In the genomic region with DNA sequence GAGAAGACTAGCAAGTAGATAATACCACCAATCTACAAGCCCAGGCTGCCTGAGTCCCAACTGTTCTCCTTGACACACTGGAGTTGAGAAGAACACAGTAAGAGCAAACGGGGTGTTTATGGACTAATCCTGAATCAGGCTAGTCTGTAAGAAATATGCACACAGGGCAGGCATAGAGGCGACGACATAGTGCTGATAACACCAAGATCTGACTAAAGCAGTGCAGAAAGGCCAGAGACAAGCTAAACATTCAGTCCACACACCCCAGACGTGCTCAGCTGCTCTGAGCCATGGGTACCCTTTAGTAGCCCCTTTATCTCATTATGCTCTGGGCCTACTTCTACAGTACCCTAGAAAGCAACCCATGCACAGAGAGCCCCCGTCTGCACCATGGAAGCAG, we compare ENCODE assay signal across 19 mouse cellular contexts. TPM values are rescaled to one million over a fixed set of nuclear protein-coding genes. Genes with fewer than 3 reads are reported as not detected.
A peak's percentile ranks its signal among the peaks of the same experiment; 100 is the strongest.
DNase-seq lines count a peak whose midpoint lies in the region; ATAC-seq lines count a peak whose summit lies in the region.
"Had no signal": no experiment of that assay in that cellular context is flagged by ENCODE, and none has a peak within 500 bp of the region (broad histone marks: within the 10 kb centered on the region; RNA-seq: fewer than 3 reads in every experiment).

No protein-coding gene starts in this region.

- peak overlapping the region; percentile 29; the same call in 1 of the 2 replicates for H3K27ac ChIP-seq in heart, embryonic 10.5 days
- peak overlapping the region; percentile 63; the same call in 1 of the 2 replicates for H3K27ac ChIP-seq in kidney, embryonic 16.5 days (ENCODE audit: low read length)
- H3K27ac ChIP-seq in midbrain, embryonic 11.5 days (ENCODE audit: low read depth, low read length), result no peak overlapping the region
- no peak overlapping the region; the same call in 1 of the 2 replicates for H3K27ac ChIP-seq in midbrain, embryonic 14.5 days (replicated peaks; ENCODE audit: low read depth, low read length)
- H3K27ac ChIP-seq: embryonic facial prominence, embryonic 12.5 days; hindbrain, embryonic 14.5 days had no signal

- ATAC-seq in kidney, embryonic 16.5 days (ENCODE audit: low FRiP score, low TSS enrichment), result no peak
- no peak for ATAC-seq in midbrain, embryonic 11.5 days (ENCODE audit: low FRiP score)
- no peak for ATAC-seq in midbrain, embryonic 14.5 days (ENCODE audit: low FRiP score, low TSS enrichment)
- ATAC-seq in megakaryocyte progenitor cell, adult 5-6 weeks (replicated peaks; ENCODE audit: poor library complexity), result peak; percentile 17; the same call in 1 of the 2 replicates

- WGBS in heart, embryonic 10.5 days, result 35% methylated on average over 5 of the region's 5 CpGs
- WGBS in kidney, embryonic 16.5 days, result 81% methylated on average over 5 of the region's 5 CpGs
- WGBS in midbrain, embryonic 11.5 days, result 81% methylated on average over 5 of the region's 5 CpGs
- 79% methylated on average over 5 of the region's 5 CpGs for WGBS in midbrain, embryonic 14.5 days

- H3K4me1 ChIP-seq in heart, embryonic 10.5 days, result peaks cover 50% of the 10 kb centered on the region
- H3K4me1 ChIP-seq in kidney, embryonic 16.5 days (ENCODE audit: insufficient read depth, low read length), result peaks cover 11% of the 10 kb centered on the region
- no peaks in the 10 kb centered on the region; the same call in 1 of the 2 replicates for H3K4me1 ChIP-seq in midbrain, embryonic 11.5 days (ENCODE audit: control insufficient read depth, insufficient read depth, low read length)
- peaks cover 18% of the 10 kb centered on the region for H3K4me1 ChIP-seq in midbrain, embryonic 14.5 days (ENCODE audit: control insufficient read depth, insufficient read depth, low read length)

- no peak overlapping the region for H3K4me2 ChIP-seq in kidney, embryonic 16.5 days (replicated peaks; ENCODE audit: low read depth, low read length)
- H3K4me2 ChIP-seq in midbrain, embryonic 11.5 days, result no peak overlapping the region
- no peak overlapping the region for H3K4me2 ChIP-seq in midbrain, embryonic 14.5 days (ENCODE audit: low read length)
- H3K4me2 ChIP-seq: embryonic facial prominence, embryonic 12.5 days; hindbrain, embryonic 14.5 days; midbrain, embryonic 12.5 days had no signal

- H3K36me3 ChIP-seq in heart, embryonic 10.5 days, result no peaks in the 10 kb centered on the region
- no peaks in the 10 kb centered on the region for H3K36me3 ChIP-seq in kidney, embryonic 16.5 days (ENCODE audit: insufficient read depth, low read length)
- no peaks in the 10 kb centered on the region for H3K36me3 ChIP-seq in midbrain, embryonic 11.5 days (ENCODE audit: control insufficient read depth, insufficient read depth, low read length)
- 0 out of 2 replicates have a peak, but pooled peaks cover 3% of the 10 kb centered on the region for H3K36me3 ChIP-seq in midbrain, embryonic 14.5 days (ENCODE audit: control insufficient read depth, insufficient read depth, low read length)
- H3K36me3 ChIP-seq: embryonic facial prominence, embryonic 12.5 days; midbrain, embryonic 12.5 days had no signal

- no peak overlapping the region for H3K4me3 ChIP-seq in heart, embryonic 10.5 days
- no peak overlapping the region for H3K4me3 ChIP-seq in kidney, embryonic 16.5 days (ENCODE audit: low read length)
- no peak overlapping the region for H3K4me3 ChIP-seq in midbrain, embryonic 11.5 days (ENCODE audit: low read depth, low read length)
- H3K4me3 ChIP-seq in midbrain, embryonic 14.5 days (replicated peaks; ENCODE audit: low read depth, low read length), result no peak overlapping the region
- H3K4me3 ChIP-seq: embryonic facial prominence, embryonic 12.5 days; erythroblast, embryonic 14.5 days; midbrain, embryonic 12.5 days had no signal

- intact Hi-C loops in heart, postnatal 10 days (cut with DNase I), result no loop called here

- no peak for DNase-seq in heart, embryonic 10.5 days (ENCODE audit: low spot score)
- DNase-seq in heart, postnatal 10 days, result no peak
- DNase-seq in kidney, adult 11 months, result no peak
- DNase-seq in midbrain, embryonic 11.5 days (ENCODE audit: low spot score, missing footprints), result peak; percentile 33
- no peak for DNase-seq in midbrain, embryonic 14.5 days
- DNase-seq in layer of hippocampus, postnatal 25 days (ENCODE audit: extremely low spot score in 1 of 2, low spot score in 1 of 2), result no peak
- DNase-seq: adrenal gland, postnatal 14 days; cerebellum, adult 11 months; cerebellum, postnatal 10 days; lung, adult 18-20 months; lung, postnatal 36 days; retina, postnatal 1 day had no signal

- H3K9me3 ChIP-seq in heart, embryonic 10.5 days, result no peaks in the 10 kb centered on the region
- H3K9me3 ChIP-seq in kidney, embryonic 16.5 days (ENCODE audit: low read length), result no peaks in the 10 kb centered on the region
- no peaks in the 10 kb centered on the region for H3K9me3 ChIP-seq in midbrain, embryonic 11.5 days (ENCODE audit: control insufficient read depth, low read length)
- H3K9me3 ChIP-seq in midbrain, embryonic 14.5 days (ENCODE audit: control insufficient read depth, low read length), result no peaks in the 10 kb centered on the region
- H3K9me3 ChIP-seq: embryonic facial prominence, embryonic 12.5 days; midbrain, embryonic 12.5 days had no signal

- H3K9ac ChIP-seq in kidney, embryonic 16.5 days (replicated peaks; ENCODE audit: low read length), result no peak overlapping the region
- H3K9ac ChIP-seq in midbrain, embryonic 11.5 days (ENCODE audit: low read length), result no peak overlapping the region
- H3K9ac ChIP-seq in midbrain, embryonic 14.5 days (replicated peaks; ENCODE audit: low read length), result no peak overlapping the region
- H3K9ac ChIP-seq: embryonic facial prominence, embryonic 12.5 days; hindbrain, embryonic 14.5 days; midbrain, embryonic 12.5 days had no signal

- H3K27me3 ChIP-seq in heart, embryonic 10.5 days (ENCODE audit: insufficient read depth, poor library complexity, severe bottlenecking), result no peaks in the 10 kb centered on the region
- H3K27me3 ChIP-seq in kidney, embryonic 16.5 days (ENCODE audit: insufficient read depth, low read length), result no peaks in the 10 kb centered on the region
- no peaks in the 10 kb centered on the region for H3K27me3 ChIP-seq in midbrain, embryonic 11.5 days (ENCODE audit: control insufficient read depth, insufficient read depth, low read length)
- H3K27me3 ChIP-seq in midbrain, embryonic 14.5 days (ENCODE audit: control insufficient read depth, insufficient read depth, low read length), result no peaks in the 10 kb centered on the region
- H3K27me3 ChIP-seq: CH12.LX; embryonic facial prominence, embryonic 12.5 days; midbrain, embryonic 12.5 days had no signal

RNA-seq across cellular contexts. Expression of gene Srebf1, which starts 57.1 kb away (rescaled TPM):
- 38.2 and 40.3 TPM in 2 replicates for polyA plus RNA-seq in heart, embryonic 10.5 days (2016; fragmentation: Nextera tagmentation; extraction: Ambion mirVana)
- 10 to 100 TPM; 40.2 to 42.6 TPM for total RNA-seq in heart, postnatal 10 days (2021)
- 51.3 and 62.2 TPM in 2 replicates for polyA plus RNA-seq in kidney, embryonic 16.5 days (2015; fragmentation: Nextera tagmentation; extraction: Ambion mirVana)
- polyA plus RNA-seq in midbrain, embryonic 11.5 days (2014; fragmentation: Nextera tagmentation; extraction: Ambion mirVana), result 38.3 and 41.1 TPM in 2 replicates
- 34.5 and 35.2 TPM in 2 replicates for polyA plus RNA-seq in midbrain, embryonic 14.5 days (2014; fragmentation: Nextera tagmentation; extraction: Ambion mirVana)
- total RNA-seq in megakaryocyte progenitor cell, adult 5-6 weeks (2015), result 20.9 and 23.3 TPM in 2 replicates
- 20.6 and 29.3 TPM in 2 replicates for total RNA-seq in megakaryocyte progenitor cell, adult 5-6 weeks (2017)
- 10 to 100 TPM; 49.9 to 58.1 TPM for total RNA-seq in layer of hippocampus, postnatal 25 days (2021)

Comparison
In these comparisons a context has a peak if more than half of its experiments do, and no peak if none do; other contexts are left out.
1. H3K27ac ChIP-seq: peak in heart, embryonic 10.5 days (single experiment) and kidney, embryonic 16.5 days (single experiment); none in midbrain, embryonic 11.5 days (single experiment) and midbrain, embryonic 14.5 days (single experiment).